Mouse (Mus musculus): ENCODE measurements around the gene Slc25a44.
"Not testable (repeated sequence)": the region's sequence is repeated elsewhere in the genome, so short reads cannot be mapped to it uniquely, and the experiment has no call there.

The Slc25a44 gene

DNA sequence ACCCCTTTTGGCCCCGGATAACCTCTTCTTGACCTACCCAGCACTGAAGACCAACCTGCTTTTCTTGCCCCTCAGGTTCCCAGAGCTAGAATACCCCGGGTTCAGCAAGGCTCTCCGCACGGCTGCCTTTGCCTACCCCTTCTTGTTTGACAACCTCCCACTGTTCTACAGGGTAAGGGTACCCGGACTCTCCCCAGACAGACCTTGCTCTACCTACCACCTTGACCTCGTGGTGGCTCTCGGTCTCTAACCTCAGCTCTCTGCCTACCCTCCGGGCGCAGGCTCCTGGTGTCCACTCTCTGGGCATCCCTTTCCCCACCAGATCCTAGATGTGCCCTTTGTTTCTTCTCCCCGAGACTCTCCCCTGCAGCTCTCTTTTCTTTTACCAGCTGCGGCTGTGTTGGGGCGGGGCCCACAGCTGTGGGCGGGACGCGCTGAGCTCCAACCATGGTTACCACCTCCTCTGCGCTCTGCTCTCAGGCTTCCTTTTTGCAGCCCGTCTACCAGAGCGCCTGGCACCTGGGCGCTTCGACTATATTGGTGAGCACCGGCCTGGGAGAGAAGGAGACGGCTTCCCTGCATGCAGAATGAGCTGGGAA lies 58.0 kb downstream of the Slc25a44 start:
- not testable (repeated sequence) for DNase-seq (ENCODE audit: low spot score)

DNA sequence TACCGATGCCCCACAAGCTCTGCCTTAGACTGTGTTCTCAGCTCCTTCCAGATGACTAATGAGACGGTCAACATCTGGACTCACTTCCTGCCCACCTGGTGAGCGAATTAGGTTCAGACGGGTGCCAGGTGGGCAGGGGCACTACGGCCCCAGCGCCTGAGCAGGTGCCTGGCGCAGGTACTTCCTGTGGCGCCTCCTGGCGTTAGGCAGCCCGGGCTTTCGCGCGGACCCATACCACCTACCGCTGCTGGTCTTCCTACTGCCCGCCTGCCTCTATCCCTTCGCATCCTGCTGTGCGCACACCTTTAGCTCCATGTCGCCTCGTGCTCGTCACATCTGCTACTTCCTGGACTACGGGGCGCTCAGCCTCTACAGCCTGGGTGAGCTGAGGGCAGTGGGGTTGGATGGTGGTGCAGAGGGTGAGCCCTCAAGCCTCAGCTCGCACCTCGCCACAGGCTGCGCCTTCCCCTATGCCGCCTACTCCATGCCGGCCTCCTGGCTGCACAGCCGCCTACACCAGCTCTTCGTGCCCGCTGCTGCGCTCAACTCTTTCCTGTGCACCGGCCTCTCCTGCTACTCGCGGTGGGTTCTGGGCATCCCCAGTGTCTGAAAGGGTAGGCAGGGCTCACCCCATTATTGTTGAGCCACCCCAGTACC lies 59.1 kb downstream of the Slc25a44 start:
- DNase-seq (ENCODE audit: low spot score): no peak

DNA sequence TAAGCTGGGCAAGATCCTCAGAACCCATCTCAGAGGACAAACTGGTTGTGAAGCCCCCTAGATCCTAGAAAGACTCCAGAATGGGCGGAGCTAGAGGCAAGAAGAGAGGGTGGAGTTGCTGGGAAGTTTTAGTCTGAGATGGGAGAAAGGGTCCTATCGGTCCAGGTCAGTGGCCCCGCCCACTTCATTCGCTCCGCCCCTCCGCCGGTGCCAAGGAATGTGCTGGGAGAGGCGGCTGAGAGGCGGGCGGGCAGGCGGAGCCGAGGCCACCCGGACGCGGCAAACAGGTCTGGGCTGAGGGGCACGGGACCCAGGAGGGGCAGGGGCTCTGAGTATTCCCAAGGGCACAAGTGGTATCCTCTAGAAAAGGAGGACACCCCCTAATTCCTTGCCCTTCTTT lies 60.6 kb downstream of the Slc25a44 start, which contains the start of gene Paqr6:
TSS of gene Paqr6 (plus strand) at position 248 of the 400 bp plus-strand sequence.
- peak; percentile 48 for DNase-seq (ENCODE audit: low spot score)

DNA sequence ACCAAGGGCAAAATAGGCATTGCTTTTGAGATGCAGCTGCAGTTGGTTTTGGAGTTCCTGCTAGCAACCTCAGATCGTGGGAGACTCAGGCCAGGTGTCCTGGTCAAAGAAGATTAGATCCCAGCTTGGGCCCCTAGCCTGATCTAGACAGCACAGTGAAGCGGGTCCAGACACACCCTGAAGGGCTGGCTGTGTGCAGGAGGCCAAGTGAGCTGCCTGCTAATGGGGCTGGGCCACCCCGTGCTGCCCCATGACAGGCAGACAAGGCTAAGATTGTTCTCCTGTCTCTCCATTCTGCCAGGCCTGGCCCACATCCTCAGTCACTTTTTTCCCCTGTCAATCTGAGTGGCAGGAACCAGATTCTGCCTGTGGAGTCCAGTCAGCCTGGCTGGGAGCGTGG lies 61.2 kb downstream of the Slc25a44 start:
- no peak for DNase-seq (ENCODE audit: low spot score)

DNA sequence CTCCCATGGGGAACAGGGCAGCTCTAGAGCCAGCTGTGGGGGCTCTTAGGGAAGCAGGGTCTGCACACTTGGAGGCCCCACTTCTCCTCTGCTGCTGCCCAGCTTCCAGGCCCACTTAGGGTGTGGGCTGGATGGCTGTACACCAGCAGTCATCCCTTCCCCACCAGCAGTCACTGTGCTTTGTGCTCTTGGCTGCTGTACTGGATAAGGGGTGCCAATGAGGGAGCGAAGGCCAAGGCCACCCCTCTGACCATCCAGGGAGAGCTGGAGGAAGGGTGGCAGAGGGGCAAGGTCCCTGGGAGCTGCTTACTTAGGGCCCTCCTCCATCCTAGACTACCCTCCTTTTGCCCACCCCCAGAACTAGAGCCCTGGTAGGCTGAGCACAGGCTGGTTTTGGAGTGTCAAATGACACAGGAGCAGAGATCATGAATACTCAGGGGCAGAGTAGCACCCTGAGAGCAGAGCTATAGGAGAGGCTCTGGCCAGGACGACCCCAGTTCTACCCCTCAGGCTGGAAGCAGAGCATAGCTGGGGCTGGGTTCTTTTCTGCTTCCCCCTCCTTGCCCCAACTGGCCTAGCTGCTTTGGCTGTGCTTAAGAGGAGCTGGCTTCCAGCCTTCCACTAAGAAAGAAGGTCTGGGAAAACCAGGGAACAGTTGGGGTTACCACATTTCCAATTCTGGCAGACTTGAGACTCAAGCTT lies 63.2 kb downstream of the Slc25a44 start:
- DNase-seq (ENCODE audit: low spot score): no peak

DNA sequence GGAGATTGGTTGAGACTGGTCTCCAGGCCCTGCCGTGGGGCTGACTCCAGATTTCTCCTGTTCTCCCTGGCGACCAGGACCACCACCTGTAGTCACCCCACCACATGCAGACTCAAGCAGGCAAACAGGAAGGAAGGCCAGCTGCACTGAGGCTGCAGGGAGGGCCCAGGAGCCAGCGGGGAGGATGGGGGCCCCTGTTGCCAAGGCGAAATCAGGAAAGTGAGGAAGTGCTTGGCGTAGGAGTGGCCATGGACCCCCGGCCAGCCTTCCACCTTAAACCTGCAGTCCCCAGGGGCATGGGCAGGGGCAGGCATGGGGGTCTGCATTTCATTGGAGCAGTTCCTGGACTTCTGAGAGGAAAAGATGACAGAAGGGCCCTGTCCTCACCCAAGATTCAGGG lies 63.8 kb downstream of the Slc25a44 start:
- DNase-seq (ENCODE audit: low spot score): no peak

Data from ovary, postnatal 10 days (tissue).